Mouse (Mus musculus): ENCODE results near the gene Ccdc175.

Ccdc175 gene

GRCm38 (mm10) chr12:72102776-72103175 is 82.1 kb downstream of the Ccdc175 start:
- no peak for DNase-seq (ENCODE audit: low spot score)

- DNase-seq (ENCODE audit: low spot score), result no peak
Measured at GRCm38 (mm10) chr12:72096966-72097365, 87.9 kb downstream of the Ccdc175 start.

DNA sequence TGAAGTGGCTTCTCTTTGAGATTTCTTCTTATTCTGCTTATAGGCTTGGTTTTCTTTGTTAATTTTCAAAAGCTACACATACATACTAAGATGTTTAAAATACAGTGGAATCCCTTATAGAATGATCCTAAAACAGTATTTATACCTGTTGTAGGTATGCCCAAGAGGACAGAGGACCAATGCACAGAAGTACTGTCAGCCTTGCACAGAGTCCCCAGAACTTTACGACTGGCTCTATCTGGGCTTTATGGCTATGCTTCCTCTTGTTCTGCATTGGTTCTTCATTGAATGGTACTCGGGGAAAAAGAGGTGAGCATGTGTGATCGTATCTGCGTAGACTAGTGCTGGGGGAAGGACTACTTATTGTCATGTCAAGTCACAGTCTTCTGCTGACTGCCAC is 95.0 kb downstream of the Ccdc175 start:
- no peak for DNase-seq (ENCODE audit: low spot score)

GRCm38 (mm10) chr12:72086166-72086825 is 98.5 kb downstream of the Ccdc175 start:
- DNase-seq (ENCODE audit: low spot score), result no peak

GRCm38 (mm10) chr12:72085329-72086165 is 99.3 kb downstream of the Ccdc175 start, which contains the start of the genes L3hypdh and Jkamp:
L3hypdh (minus strand) TSS chr12:72085439.
Jkamp (plus strand) TSS chr12:72085589.
- peak; percentile 100 for DNase-seq (ENCODE audit: low spot score)

DNA sequence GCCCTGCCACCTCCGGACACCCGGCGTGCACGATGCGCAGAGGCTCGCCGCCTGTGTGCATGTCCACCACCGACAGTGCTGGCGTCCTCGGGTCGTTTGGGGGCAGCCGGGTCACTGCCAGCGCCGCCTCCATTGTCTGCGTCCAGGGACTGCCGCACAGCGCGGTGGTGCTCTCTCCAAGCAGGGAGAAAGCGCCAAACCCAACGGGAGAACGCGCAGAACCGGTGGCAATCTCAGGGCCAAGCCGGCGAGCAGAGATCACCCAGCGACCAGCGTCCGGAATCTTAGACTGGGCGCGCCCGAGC is 99.9 kb downstream of the Ccdc175 start:
- DNase-seq (ENCODE audit: low spot score), result no peak

GRCm38 (mm10) chr12:72084261-72085023 is 100.4 kb downstream of the Ccdc175 start:
- no peak for DNase-seq (ENCODE audit: low spot score)

DNA sequence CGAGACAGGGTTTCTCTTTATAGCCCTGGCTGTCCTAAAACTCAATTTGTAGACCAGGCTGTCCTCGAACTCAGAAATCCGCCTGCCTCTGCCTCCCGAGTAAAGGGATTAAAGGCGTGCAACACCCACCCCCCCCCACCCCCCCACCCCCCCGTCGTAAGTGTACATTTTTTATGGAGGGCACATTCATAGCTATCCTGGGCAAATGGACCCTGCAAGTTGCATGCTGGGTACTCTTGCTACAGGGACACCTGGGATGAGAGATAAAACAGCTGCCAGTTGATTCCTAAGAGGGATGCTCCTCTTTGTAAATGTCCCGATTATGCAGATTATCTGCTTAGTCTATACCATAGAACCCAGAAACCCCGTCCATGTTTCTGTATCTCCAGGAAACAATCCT is 101.6 kb downstream of the Ccdc175 start:
- DNase-seq (ENCODE audit: low spot score), result no peak

- peak; percentile 41 for DNase-seq (ENCODE audit: low spot score)
Measured at GRCm38 (mm10) chr12:72082370-72082769, 102.5 kb downstream of the Ccdc175 start.

- DNase-seq (ENCODE audit: low spot score), result no peak
Measured at GRCm38 (mm10) chr12:72081961-72082360, 102.9 kb downstream of the Ccdc175 start.

DNA sequence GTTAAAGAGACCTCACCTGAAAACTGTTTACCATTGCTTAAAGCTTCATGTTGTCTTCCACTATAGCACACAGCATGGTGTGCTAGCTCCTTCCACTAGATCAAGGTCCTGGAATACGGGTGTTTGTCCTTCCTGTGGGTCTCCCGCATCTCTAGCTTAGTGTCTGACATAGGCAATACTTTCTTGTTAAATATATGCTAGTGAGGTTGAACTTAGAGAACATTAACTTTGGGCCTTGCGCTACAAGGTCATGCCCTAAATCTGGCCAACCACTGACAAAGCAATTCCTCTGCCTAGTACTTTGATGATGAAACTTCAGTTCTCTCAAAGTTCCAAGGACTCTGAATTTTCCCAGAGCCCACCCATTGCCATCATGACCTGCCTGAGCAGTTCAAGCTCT is 106.6 kb downstream of the Ccdc175 start:
- no peak for DNase-seq (ENCODE audit: low spot score)

GRCm38 (mm10) chr12:72070327-72071269 is 114.2 kb downstream of the Ccdc175 start, which contains the start of gene Gpr135:
Gpr135 (minus strand) TSS chr12:72071125.
- peak; percentile 79 for DNase-seq (ENCODE audit: low spot score)

- no peak for DNase-seq (ENCODE audit: low spot score)
Measured at GRCm38 (mm10) chr12:72069626-72070326, 115.1 kb downstream of the Ccdc175 start.

GRCm38 (mm10) chr12:72057780-72058179 is 127.0 kb downstream of the Ccdc175 start:
- DNase-seq (ENCODE audit: low spot score), result no peak

- no peak for DNase-seq (ENCODE audit: low spot score)
Measured at GRCm38 (mm10) chr12:72053851-72054250, 131.0 kb downstream of the Ccdc175 start.

DNA sequence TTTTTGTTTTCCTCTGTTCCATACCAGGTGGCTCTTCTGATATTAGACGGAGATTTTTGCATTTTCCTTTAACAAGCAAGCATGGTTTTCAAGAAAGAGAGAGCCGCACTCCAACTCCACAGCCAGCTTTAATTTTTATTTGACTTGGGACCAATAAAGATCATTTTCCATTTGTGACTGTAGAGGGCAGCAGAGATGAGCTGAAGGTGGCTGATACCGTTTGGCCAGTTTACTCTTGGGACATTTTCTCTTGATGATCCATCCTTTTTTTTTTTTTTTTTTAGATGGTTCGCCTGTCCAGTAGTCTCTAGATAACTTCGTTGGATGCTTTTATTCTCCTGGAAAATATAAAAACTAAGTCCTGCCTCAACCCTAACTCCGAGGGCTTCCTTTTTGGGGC is 131.5 kb downstream of the Ccdc175 start:
- no peak for DNase-seq (ENCODE audit: low spot score)

GRCm38 (mm10) chr12:72052571-72052970 is 132.3 kb downstream of the Ccdc175 start:
- DNase-seq (ENCODE audit: low spot score), result no peak

All from urinary bladder, postnatal 14 days (tissue).